Mouse (Mus musculus) monocyte, adult 5-6 weeks (primary cell): ENCODE measurements around the gene Gucy2e. TPM values are rescaled to one million over a fixed set of nuclear protein-coding genes. Genes with fewer than 3 reads are reported as not detected.

ENCODE experiments used
- ATAC-seq: fragments of 153-309, 156-312 bp; replicated peaks from 2 replicates; pipeline ENCODE4 v1.8.0; 2017; ENCODE audit warnings: mild to moderate bottlenecking; ENCODE audit not compliant: low TSS enrichment, insufficient number of reproducible peaks, severe bottlenecking, poor library complexity, low FRiP score
- total RNA-seq: library from RNA; stranded (forward); fragments of 200-1000, 200-491, 200-594 nt; gene quantifications from 3 replicates; pipeline ENCODE4 v1.2.3, GENCODE M21; 2017

Gucy2e gene
- 0.32 TPM in 1 of 3 replicates, not detected in the others for total RNA-seq

DNA sequence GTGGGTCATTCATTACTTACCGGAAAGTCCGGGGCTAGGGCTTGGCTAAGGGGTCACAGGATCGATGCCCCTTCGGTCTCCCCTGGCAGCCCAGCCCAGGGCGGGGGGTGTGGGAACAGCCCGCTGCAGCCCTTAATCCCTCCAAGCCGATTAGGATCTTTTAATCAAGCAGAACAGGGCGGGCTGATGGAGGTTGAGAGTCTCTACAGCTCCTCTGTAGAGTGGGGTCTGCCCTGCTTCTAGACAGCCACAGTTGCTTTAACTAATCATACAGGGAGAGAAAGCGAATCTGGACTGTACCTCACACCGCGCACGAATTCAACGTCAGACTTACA is at the start of gene Gucy2e:
Gene Gucy2e (minus strand): TSS at position 111 of the 335 bp plus-strand sequence.
- no peak for ATAC-seq

DNA sequence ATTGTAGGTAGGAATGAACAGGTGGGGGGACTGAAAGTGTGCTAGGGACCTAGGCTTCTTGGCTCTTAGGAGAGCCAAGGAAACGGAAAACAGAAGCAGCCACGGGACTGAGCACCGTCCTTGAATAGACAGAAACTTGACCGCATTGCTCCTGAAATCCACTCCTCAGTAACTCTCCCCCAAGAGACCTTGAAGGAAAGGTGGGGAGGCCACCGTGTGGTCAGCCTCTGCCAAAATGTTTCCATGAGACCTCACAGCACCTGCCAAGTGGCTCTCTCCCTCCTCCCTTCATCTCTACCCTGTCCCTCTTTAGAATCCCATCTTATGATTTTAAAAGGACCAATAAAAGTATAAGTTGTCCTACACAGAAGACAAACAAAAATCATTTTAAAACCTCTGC is 40.4 kb upstream of the Gucy2e start:
- ATAC-seq, result no peak

DNA sequence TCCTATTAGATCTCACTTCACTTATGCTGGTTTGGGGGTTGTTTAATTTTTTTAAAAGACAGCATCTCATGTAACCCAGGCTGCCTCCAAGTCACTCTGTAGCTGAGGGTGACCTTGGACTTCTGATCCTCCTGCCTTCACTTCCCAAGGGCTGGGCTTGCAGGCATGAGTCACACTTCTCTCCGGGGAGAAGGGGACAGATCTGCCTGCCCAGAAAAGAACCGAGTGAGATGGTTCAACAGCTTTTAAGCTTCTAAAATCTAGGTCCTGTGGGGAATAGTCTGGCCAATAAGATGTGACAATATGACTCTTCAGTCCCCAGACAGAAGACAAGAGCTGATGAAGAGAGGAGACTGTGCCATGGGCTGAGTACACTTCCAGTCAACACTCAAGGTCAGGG is 39.2 kb upstream of the Gucy2e start:
- no peak for ATAC-seq

DNA sequence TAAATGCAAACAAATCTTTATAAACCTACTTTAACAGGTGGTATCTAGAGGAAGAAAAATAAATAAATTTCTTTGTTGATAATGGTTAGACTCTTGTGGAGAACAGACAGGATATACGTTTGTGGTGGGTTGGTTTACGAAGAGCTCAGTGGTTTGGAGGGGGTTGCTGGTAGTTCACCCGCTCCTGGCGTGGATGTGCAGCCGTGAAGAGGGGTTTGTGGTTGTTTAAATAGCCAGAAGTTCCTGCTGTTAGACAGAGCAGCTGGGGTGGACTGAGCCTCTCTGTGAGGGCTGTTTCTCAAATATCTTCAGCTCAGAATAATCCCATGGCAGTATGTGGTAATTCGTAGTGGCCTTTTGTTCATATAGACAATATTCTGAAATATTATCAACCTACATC is 38.8 kb upstream of the Gucy2e start:
- no peak for ATAC-seq

DNA sequence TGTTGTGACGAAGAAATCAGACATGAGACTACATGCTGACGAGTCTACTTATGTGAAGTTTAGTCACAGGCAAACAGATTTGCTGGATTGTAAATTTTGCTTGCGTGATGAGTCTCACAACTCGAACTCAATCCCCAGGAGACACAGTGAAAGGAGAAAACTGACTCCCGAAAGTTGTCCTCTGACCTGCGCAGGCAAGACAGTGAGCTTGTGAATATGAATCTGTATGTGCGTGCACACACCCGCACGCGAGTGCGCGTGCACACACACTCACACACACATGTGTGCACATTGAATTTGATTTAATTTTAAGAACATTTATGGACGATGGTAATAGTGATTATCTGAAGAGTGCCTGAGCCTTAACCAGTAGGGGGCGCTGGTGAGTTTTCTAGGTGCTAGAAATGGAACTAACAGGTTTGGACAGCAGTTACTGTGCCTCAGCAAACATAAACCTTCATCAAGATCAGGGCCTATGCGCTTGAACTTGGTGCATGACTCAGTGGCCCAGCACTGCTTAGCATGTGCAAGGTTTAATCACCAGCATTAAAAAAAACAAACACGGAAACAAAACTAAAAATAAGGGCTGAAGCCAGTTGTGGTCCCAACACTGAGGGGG is 35.4 kb upstream of the Gucy2e start:
- ATAC-seq, result peak; percentile 62

DNA sequence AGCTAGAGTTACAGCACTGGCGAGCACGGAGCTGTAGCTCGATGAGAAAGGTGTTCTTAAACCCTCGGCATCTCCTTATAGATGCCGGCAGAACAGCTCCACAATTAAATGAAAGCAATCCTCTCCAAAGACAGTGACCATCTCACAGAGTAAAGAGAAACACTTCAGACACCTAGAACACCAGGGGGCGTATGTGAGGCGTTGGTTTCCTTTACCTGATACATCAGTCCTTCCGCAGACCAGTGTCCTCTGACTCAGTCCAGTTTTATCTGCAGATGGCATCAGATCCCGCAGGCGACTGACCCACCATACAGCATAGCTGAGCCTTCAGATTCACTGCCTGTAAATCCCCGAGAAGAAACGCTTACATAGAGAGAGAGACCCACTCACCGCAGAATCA is 32.7 kb upstream of the Gucy2e start:
- ATAC-seq, result peak; percentile 62

DNA sequence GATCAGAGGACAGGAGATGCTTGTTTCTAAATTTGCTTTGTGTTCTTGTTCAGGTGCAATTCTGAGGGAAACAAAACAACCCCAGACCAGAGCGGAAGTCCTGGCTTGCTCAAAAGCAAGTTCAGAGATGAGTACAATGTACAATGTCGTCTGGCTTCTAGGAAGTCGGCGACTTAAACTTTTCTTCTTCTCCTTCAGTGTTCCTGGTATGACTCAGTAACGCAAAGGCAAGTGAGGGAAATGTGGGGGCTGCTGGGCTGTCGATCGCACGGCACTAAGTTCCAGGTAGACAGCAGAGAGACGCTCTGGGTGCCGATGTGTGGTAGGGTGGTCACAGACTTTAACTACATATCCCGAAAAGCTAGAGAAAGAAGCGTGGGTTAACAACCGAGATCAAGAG is 31.3 kb upstream of the Gucy2e start:
- ATAC-seq, result no peak

DNA sequence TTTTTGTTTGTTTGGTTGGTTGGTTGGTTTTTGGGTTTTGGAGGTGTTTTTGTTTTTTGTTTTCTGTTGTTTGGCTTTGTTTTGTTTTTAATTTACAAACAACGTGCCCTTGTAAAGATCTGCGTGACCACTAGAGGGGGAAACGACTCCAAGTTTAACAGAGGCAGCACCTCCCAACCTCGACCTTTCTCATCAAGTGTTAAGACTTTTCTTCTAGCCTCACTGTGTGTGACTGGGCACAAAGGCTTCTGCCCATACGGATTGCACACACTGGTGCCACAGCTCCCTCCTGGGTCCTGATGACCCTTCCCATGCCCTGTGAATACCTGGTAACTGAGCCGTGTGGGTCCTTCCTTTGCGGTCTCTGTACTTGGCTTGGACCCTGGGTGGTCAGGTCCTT is 30.5 kb upstream of the Gucy2e start:
- ATAC-seq, result 0 out of 2 replicates have a peak, but pooled peaks have one; percentile 18

DNA sequence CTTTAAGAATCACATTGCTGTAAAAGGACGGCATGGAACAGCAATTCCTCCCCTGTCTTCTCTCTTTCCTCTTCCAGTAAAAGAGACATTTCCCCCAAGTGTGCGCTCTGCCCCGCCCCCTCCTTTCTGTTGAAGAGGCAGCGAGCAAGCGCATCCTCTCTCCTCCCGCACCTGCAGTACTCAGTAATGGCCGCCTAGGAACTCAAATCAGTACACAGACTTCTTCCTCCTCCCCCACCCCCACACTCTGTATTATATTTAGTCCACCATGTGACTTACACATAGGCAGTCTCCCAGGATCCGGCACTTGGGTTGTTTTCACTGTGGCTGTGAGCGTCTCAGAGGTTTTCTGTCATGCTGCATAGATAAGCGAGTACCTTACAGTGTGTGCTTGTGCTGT is 29.4 kb upstream of the Gucy2e start:
- ATAC-seq, result no peak

DNA sequence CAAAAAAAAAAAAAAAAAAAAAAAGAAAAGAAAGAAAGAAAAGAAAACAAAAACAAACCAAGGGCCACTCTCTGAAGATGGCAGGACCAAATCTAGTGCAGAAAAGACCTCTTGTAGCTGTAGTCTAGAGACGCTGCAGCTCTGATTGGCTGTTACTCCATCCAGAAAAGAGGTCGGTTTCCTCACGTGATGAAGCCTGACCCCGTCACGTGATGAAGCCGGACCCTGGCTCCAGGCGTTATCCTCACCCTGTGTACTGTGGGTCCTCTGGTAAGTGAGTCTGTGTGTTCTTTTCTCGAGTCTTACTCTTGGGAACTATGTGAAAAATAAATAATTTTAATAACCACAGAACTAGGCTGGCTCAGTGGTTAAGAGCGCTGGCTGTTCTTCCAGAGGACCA is 28.6 kb upstream of the Gucy2e start:
- no peak for ATAC-seq

DNA sequence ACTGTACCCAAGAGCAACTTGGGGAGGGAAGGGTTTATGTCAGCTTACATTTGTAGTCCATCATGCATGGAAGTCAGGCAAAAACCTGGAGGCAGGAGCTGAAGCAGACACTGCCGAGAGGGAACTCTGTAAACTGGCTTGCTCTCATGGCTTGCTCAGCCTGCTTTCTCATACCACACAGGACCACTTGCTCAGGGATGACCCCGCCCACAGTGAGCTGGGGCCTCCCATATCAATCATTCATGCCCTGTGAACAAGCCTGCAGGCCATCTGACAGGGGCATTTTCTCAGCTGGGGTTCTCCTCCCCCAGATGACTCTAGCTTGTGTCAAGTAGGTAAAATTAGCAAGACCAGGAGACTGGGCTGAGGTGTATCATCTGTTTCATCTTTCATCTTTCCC is 27.4 kb upstream of the Gucy2e start:
- ATAC-seq, result no peak

DNA sequence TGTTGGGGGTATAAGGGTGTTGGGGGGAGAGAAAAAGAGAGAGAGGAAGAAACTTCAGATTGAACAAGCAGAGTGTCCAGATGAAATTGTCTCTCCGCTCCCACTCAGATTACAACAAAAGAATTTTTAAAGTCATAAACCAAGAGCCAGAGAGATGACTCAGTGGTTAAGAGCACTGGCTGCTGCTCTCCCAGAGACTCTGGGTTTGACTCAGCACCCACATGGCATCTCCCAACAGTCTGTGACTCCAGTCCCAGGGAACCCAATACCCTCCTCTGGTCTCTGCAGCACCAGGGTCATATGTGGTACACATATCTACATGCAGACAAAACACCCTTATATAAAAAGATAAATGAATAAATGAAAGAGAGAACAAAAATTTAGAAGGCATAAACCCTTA is 23.3 kb upstream of the Gucy2e start:
- no peak for ATAC-seq

DNA sequence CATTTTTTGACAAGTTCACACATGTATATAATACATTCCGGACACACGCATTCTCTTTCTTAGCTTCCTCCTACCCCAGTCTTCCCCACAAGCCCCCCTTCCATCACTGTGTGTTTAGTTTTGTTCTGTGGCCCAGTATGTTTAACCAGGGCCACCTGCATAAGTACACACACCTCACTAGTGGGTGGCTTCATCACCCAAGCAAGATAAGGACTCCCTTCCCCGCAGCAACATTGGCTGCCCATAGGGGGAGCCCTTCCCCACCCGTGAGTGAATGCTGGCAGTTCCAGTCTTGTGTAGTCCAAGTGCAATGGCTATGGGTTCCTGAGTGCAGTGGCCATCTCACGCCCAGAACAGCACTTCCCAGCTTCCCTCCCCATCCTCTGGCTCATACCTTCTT is 21.5 kb upstream of the Gucy2e start:
- peak; percentile 71 for ATAC-seq

DNA sequence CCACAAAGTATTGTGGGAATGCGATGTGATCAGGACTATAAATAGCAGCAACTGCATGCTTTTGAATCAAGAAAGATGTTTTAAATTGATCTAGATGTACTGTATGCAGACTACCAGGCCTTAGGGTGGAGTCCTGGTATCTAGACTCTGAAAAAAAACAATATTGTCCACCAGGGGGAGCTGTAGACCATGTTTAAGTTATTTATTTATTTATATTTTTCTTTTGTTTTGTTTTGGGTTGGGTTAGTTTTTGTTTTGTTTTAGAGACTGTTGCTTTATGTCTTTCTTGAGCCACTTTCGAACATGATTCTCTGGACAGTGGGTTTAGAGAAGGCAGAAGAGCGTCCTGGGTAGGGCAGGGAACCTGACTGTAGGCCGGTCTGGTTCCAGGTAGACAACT is 21.0 kb upstream of the Gucy2e start:
- 0 out of 2 replicates have a peak, but pooled peaks have one; percentile 23 for ATAC-seq

DNA sequence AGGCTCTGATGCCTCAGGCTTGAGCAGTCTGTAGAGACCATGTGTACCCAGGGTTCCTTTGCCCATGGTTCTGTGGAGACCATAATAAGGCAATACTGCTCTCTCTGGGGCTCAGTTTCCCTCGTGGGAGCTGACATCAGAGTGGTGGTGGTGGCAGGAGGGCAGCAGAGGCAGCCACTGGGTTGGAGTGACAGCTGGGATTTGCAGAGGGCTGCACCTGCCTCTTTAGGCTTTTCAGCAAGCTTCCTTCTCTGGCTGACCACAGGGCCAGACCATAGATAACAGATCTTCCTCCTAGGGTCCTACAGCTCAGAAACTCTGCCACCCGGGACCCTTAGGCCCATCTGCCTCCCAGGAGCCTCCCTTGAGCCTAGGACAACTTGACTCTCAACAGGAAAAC is 20.2 kb upstream of the Gucy2e start:
- no peak for ATAC-seq

DNA sequence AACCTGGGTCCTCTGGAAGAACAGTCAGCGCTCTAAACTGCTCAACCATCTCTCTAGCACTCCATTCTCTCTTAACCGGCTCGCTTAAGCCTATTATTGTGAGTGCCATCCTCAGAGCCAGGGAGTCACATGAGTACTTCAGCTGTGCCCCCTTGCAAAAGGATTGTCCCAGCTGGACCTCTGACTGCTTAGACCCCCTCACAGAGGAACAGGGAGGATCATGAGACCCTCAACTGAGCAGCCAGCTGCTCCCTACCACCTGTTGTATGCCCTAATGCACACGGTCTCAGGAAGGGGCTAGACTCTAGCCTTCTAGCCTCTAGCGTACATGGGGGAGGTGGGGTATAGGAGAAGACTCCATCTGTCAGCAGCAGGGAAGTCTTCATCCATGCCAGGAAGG is 18.0 kb upstream of the Gucy2e start:
- no peak for ATAC-seq

DNA sequence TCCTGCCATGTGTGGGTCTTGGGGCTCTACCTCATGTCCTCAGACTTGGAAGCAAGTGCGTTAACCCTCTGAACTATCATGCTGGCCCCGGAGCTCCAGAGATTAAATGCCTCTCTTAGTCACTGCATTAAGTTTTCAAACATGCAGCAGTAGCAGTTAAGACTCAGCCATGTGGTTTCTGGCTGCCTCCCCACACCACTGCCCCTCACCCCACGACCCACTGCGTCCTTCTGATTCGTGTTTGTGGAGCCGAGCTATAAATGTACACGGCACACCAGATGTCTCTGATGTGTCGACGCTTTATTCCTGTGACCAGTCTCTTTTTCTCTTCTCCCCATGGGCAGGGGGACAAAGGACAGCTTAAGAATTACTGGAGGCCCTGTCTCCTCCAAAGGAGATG is 16.3 kb upstream of the Gucy2e start:
- ATAC-seq, result no peak

DNA sequence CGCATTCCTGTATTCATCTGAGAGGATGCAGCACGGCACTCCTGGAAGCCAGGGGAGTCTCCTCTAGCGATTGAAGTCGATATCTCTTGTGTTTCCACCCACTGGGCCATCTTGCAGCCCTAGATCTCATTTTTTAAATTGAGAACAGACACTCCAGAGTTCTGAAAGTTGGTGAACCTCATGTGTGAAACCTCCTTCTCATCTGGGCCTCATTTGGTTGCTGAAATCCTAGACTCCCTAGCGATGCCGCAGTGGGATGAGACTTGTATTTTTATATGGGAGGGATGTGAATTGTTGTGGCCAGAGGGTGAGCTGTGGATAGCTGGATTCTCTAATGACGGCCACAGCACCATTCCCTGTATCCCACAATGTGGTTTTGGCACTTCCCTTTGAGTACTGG is 15.1 kb upstream of the Gucy2e start:
- no peak for ATAC-seq

DNA sequence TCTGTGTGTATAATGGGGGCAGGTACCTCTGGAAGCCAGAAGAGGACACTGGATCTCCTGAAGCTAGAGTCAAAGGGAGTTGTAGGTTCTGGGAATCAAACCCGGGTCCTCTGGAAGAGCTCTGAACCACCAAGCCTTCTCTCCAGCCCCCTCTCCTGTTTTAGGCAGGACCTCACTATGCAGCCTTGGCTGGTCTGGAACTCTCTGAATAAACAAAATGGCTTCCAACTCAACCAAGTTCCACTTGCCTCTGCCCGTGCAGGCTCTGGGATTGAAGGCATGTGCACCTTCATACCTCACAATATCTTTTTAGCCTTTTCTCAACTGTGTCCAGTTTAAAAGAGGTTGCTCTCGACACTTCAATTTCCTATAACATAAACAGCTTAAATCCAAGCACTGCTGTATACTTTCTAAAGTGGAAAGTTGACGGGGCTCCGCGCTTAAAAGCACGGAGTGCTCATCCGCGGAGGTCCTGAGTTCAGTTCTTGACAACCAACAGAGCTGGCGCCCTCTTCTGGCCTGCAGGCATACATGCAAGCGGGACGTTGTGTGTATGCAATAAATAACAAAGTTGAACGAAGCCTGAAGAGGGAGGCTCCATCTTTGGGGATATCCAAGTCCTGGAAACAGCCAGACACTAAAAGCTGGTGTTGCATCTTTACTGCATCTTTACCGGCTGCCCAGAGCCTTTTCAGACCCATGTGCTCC is 14.5 kb upstream of the Gucy2e start:
- ATAC-seq, result no peak

DNA sequence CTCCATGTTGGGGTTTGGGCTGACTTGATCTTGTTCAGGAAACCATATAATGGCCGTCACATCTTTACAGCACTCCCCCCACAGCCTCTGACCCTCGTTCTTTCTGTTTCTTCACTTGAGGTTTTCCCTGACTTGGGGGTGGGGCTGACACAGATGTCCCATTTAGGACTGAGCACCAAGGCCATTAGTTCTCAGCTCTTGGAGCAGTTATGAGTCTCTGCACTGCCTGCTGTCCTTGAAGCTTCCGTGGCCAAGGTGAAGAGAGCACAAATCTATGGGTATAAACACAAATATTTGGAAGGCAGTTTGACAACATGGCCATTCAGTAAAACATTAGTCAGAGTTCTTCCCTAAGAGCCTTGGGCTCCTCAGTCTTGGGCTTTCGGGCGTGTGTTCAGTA is 13.3 kb upstream of the Gucy2e start:
- ATAC-seq, result no peak

DNA sequence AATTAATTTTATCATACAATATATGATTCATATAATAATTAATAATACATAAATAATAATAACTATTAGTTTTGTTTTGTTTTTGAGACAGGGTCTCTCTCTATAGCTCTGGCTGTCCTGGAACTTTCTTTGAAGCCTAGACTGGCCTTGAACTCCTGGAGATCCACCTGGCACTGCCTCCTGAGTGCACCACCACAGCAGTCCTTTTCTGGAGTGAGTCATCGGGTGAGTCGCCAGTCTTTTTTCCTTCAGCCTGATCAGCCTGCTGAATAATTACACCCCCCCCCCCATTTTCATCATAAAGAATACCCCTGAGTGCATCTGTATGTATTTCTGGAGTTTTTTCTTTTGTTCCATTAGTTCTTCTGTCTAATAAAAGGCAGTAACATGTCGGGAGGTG is 12.3 kb upstream of the Gucy2e start:
- ATAC-seq, result no peak
